Mouse (Mus musculus) adrenal gland, postnatal 14 days (tissue): ENCODE data around the gene Trim46. TPM values are rescaled to one million over a fixed set of nuclear protein-coding genes. Genes with fewer than 3 reads are reported as not detected.

ENCODE experiments used
- DNase-seq: peaks from one replicate; pipeline ENCODE4 v3.0.0; 2021; ENCODE audit warnings: mixed read lengths
- long read RNA-seq, 2 experiments: library from polyadenylated mRNA; stranded (forward); transcript quantifications; one replicate each; pipeline ENCODE4 v2.0.0; 2021
- total RNA-seq: library from RNA; stranded (reverse); gene quantifications from 2 replicates; pipeline ENCODE4 v1.2.3, GENCODE M21; 2021

The Trim46 gene
- 1.4 and 3.2 TPM in 2 replicates for total RNA-seq
- long read RNA-seq, experiment 1, partial matches to known transcripts, result 1 of 4 reads
- long read RNA-seq, experiment 1, other reads (novel, unspliced or antisense), result 1 of 4 reads
- long read RNA-seq, experiment 2, partial matches to known transcripts, result 0 of 2 reads
- long read RNA-seq, experiment 2, other reads (novel, unspliced or antisense), result 2 of 2 reads

- peak; percentile 95 for DNase-seq
These were observed at the start of gene Trim46 for GRCm38 (mm10) chr3:89246261-89247100. Gene Trim46 (minus strand): TSS chr3:89246309.

GRCm38 (mm10) chr3:89295685-89296230 lies 49.6 kb upstream of the Trim46 start:
- no peak for DNase-seq

GRCm38 (mm10) chr3:89294195-89294594 lies 48.1 kb upstream of the Trim46 start:
- DNase-seq, result no peak

- no peak for DNase-seq
These were observed 47.3 kb upstream of the Trim46 start for GRCm38 (mm10) chr3:89293247-89293918.

- DNase-seq, result no peak
These were observed 46.2 kb upstream of the Trim46 start for GRCm38 (mm10) chr3:89292303-89292702.

GRCm38 (mm10) chr3:89291874-89292273 lies 45.8 kb upstream of the Trim46 start:
- no peak for DNase-seq

GRCm38 (mm10) chr3:89288503-89288928 lies 42.4 kb upstream of the Trim46 start:
- peak; percentile 28 for DNase-seq

- no peak for DNase-seq
These were observed 41.2 kb upstream of the Trim46 start for GRCm38 (mm10) chr3:89287286-89287685.

GRCm38 (mm10) chr3:89285526-89285925 lies 39.4 kb upstream of the Trim46 start:
- no peak for DNase-seq

- DNase-seq, result no peak
These were observed 38.2 kb upstream of the Trim46 start for GRCm38 (mm10) chr3:89284261-89284660.

GRCm38 (mm10) chr3:89282291-89282643 lies 36.2 kb upstream of the Trim46 start:
- DNase-seq, result no peak

GRCm38 (mm10) chr3:89281579-89282290 lies 35.6 kb upstream of the Trim46 start:
- peak; percentile 92 for DNase-seq

- DNase-seq, result peak; percentile 61
These were observed 34.8 kb upstream of the Trim46 start, which contains the start of gene Efna1 for GRCm38 (mm10) chr3:89280606-89281511. Gene Efna1 (minus strand): TSS chr3:89281142.

- peak; percentile 38 for DNase-seq
These were observed 34.0 kb upstream of the Trim46 start for GRCm38 (mm10) chr3:89280050-89280605.

- peak; percentile 92 for DNase-seq
These were observed 33.2 kb upstream of the Trim46 start for GRCm38 (mm10) chr3:89279153-89279890.

- DNase-seq, result no peak
These were observed 32.5 kb upstream of the Trim46 start for GRCm38 (mm10) chr3:89278643-89279042.

- DNase-seq, result peak; percentile 62
These were observed 32.0 kb upstream of the Trim46 start for GRCm38 (mm10) chr3:89278107-89278506.

- peak; percentile 21 for DNase-seq
These were observed 31.3 kb upstream of the Trim46 start for GRCm38 (mm10) chr3:89277281-89278021.

- no peak for DNase-seq
These were observed 30.0 kb upstream of the Trim46 start for GRCm38 (mm10) chr3:89276061-89276460.
